Mouse (Mus musculus): ENCODE data around the gene Majin. TPM values are rescaled to one million over a fixed set of nuclear protein-coding genes. Genes with fewer than 3 reads are reported as not detected.

The Majin gene
- polyA plus RNA-seq, 1 experiment from 2014 or later, result not detected

DNA sequence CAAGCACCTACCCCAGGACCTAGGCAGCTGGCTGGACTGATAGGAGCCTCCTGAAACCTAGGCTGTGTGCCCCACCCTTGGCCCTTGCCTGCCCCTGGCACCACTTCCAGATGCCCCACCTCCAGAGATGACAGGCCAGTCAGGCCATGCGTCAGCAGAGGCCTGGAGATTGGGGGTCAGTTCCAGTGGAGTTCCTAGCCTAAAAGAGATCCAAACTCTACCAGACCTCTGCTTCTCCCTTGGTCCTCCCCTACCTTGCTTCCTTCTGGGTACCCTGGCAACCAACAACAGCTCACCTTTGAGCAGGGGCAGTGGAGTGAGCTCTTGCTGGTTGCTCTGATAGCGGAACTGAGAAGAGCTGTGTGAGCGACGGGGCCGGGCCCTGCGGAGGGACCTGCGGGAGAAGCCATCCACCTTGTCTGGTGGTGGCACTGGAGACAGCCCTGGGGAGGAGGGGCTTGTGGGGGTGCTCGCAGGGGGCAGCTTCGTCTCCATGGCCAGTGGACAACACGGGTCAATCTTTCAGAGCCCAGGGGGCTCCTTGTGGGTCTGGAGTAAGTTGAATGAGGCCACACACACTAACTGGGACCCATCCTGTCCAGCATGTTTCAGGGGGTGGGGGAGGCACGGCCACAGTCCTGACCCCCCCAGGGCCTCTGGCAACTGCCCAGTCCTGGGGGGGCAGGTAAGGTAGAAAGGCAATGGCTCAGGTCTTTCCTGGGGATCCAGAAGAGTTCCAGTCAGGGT lies 50.3 kb downstream of the Majin start:
- Histone ChIP-seq H3K4me1 (peaks cover 20% of the 10 kb centered on the region), H3K27me3 (ENCODE audit: insufficient read depth, poor library complexity, severe bottlenecking) (no peaks in the 10 kb centered on the region)

DNA sequence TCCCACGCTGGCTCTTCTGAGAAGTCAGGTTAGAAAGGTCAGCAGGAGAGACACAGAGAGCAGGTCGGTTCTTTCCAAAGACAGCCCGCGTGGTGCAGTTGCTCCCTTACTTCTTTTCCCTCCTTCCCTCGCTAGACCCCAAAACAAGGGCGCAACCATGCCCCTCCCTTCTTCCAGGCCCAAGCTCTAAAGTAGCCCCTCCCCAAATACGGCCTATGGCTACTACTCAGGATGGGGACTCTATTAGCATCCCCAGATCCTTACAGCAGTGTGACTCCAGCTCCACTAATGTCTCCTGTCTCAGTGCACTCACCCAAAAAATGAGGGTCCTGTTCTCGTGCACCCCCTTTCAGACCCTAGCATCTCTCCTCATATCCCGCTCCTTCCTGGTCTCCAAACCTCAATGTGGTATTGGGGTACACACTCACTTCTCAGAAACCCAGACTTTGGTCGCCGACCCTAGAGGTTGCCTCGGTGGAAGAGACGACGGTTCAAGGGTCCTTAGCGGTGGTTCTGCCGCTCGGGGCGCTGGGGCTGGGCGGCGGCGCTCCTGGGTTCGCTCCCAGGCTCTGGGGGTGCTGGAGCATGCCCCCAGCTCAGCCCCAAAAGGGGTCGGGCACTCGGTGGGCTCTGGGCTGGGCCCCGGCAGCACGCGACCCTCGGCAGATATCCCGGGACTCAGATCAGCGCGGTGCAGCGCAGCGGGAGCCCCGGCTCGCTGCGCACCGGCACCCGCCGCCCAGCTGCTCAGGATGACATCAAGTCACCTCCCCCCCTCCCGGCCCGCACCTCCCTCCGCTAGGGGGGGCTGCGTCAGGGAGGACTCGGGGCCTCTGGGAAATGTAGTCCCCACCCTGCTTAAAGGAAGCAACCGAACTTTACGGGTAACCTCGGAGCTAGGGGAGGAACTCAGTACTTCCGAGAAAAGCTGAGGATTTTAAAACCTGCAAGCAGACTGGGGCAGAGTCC lies 51.2 kb downstream of the Majin start, which contains the start of gene Ppp2r5b:
Gene Ppp2r5b, minus strand, starts transcription at position 789 of the 969 bp plus-strand sequence.
- H3K4me1 ChIP-seq, result peaks cover 20% of the 10 kb centered on the region
- peak; percentile 96 for DNase-seq (ENCODE audit: low spot score)
- H3K36me3 ChIP-seq, result peaks cover 24% of the 10 kb centered on the region
- H3K27me3 ChIP-seq (ENCODE audit: insufficient read depth, poor library complexity, severe bottlenecking), result no peaks in the 10 kb centered on the region
- H3K9me3 ChIP-seq, result no peaks in the 10 kb centered on the region
- H3K27ac ChIP-seq, result peak within 1 kb of the TSS; percentile 92
- H3K4me3 ChIP-seq, result peak within 1 kb of the TSS; percentile 87
- WGBS, result 2% methylated on average over 48 of the region's 48 CpGs

More for the DNA sequence above, 50.3 kb downstream of the Majin start:
- Histone ChIP-seq H3K4me3 (peak overlapping the region; percentile 87), H3K9me3 (no peaks in the 10 kb centered on the region), H3K36me3 (peaks cover 32% of the 10 kb centered on the region), H3K27ac (no peak overlapping the region)
- no peak for DNase-seq (ENCODE audit: low spot score)
- WGBS, result 68% methylated on average over 11 of the region's 11 CpGs

DNA sequence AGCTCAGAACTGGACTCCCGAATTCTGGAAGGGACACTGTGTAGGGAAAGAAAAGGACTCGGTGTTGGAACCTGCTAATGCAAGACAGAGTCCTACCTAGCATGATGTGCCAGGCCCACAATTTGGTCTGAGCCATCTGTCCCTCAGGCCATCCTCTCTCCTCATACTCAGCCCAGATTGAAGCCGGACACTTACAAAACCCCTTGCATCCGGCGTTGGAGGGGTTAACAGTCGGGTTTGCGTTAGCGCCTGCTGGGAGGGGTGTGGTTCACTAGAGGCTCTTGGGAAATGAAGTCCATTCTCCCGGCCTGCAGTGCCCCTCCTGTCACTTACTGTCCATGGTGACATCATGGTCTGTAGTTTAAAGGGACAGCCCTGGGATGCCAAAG lies 51.9 kb downstream of the Majin start:
- peak overlapping the region; percentile 87 for H3K4me3 ChIP-seq
- peaks cover 20% of the 10 kb centered on the region for H3K4me1 ChIP-seq
- no peaks in the 10 kb centered on the region for H3K27me3 ChIP-seq (ENCODE audit: insufficient read depth, poor library complexity, severe bottlenecking)
- DNase-seq (ENCODE audit: low spot score), result peak; percentile 96
- under 1% methylated on average over 9 of the region's 9 CpGs for WGBS
- peak overlapping the region; percentile 92 for H3K27ac ChIP-seq
- peaks cover 17% of the 10 kb centered on the region for H3K36me3 ChIP-seq
- no peaks in the 10 kb centered on the region for H3K9me3 ChIP-seq

DNA sequence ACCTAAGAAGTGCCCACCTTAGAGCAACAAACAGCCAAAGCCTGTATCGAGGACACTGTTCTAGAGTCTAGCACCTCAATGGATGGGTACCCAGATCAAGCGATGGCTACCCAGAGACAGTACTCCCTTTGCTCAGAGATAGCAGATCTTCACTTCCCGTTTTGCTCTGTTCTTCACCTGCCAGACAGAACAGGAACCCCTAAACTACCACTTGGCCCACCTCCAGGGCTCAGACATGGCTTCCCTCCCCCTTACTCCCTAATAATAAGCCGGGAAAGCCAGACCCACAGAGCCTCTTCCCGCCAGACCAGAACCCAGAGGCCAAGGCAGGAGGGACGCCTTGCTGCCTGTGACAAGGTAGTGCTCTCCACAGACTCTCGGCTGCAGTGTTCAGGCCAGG lies 52.7 kb downstream of the Majin start:
- no peak for DNase-seq (ENCODE audit: low spot score)
- H3K4me1 ChIP-seq, result peaks cover 20% of the 10 kb centered on the region
- no peaks in the 10 kb centered on the region for H3K9me3 ChIP-seq
- 0 out of 2 replicates have a peak overlapping the region, but pooled peaks have one; percentile 87 for H3K4me3 ChIP-seq
- WGBS, result 68% methylated on average over 7 of the region's 7 CpGs
- peak overlapping the region; percentile 92 for H3K27ac ChIP-seq
- no peaks in the 10 kb centered on the region for H3K27me3 ChIP-seq (ENCODE audit: insufficient read depth, poor library complexity, severe bottlenecking)
- peaks cover 9% of the 10 kb centered on the region for H3K36me3 ChIP-seq

DNA sequence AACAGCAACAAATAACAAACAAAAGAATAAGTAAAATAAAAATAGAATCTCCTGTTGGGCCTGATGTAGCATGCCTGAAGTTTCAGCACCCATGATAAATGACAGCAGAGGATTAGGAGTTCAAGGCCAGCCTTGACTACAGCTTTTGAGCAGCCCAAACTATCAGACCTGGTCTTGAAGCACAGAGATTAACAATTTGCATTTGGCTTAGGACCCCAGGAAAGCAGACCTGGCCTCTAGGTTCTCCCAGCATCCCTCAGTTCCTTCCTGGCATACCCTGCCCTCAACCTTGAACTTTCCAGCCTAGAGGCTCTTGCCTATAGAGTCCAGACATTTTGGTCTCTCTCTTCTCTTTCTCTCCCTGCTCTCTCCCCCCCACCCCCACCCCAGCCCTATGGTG lies 54.6 kb downstream of the Majin start:
- no peaks in the 10 kb centered on the region for H3K36me3 ChIP-seq
- H3K27ac ChIP-seq, result no peak overlapping the region
- no peak for DNase-seq (ENCODE audit: low spot score)
- H3K27me3 ChIP-seq (ENCODE audit: insufficient read depth, poor library complexity, severe bottlenecking), result no peaks in the 10 kb centered on the region
- no peak overlapping the region for H3K4me3 ChIP-seq
- H3K4me1 ChIP-seq, result peaks cover 37% of the 10 kb centered on the region
- no peaks in the 10 kb centered on the region for H3K9me3 ChIP-seq

DNA sequence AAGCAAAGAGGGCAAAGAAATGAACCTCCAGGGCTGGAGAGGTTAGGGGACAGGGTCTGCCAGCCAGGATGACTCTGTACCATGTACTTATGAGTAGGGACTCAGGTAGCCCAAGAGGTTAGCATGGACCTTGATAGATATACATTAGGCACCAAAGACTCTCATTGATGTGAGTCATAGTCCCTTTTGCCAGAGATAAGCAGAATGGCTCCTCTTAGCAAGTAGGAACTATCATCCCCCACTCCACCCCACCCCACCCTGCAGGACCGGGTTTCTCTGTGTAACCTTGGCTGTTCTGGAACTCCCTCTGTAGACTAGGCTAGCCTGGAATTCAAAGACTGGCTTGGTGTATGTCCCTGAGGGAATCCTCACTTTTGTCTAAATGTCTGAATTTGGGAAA lies 55.9 kb downstream of the Majin start:
- Histone ChIP-seq H3K4me3 (no peak overlapping the region), H3K4me1 (peaks cover 26% of the 10 kb centered on the region), H3K9me3 (no peaks in the 10 kb centered on the region), H3K36me3 (peaks cover 9% of the 10 kb centered on the region), H3K27ac (no peak overlapping the region), H3K27me3 (ENCODE audit: insufficient read depth, poor library complexity, severe bottlenecking) (no peaks in the 10 kb centered on the region)
- 43% methylated on average over 1 of the region's 1 CpGs for WGBS
- DNase-seq (ENCODE audit: low spot score), result no peak

DNA sequence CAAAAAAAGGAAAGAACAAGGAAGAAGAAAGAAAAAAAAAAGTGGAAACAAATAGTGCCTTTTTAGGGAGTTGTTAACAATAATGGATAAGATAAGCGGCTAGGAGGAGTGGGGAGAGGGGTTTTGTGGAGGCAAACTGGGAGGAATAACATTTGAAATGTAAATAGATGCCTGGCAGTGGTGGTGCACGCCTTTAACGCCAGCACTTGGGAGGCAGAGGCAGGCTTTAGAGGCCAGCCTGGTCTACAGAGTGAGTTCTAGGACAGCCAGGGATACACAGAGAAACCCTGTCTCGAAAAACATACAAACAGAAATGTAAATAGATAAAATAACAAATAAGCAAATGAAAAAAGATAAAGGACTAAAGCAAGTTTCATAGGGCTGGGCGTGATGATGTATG lies 56.5 kb downstream of the Majin start:
- Histone ChIP-seq H3K36me3 (peaks cover 15% of the 10 kb centered on the region), H3K4me3 (peak overlapping the region; percentile 88; the same call in 1 of the 2 replicates), H3K4me1 (peaks cover 23% of the 10 kb centered on the region), H3K27me3 (ENCODE audit: insufficient read depth, poor library complexity, severe bottlenecking) (no peaks in the 10 kb centered on the region), H3K9me3 (no peaks in the 10 kb centered on the region), H3K27ac (peak overlapping the region; percentile 90; the same call in 1 of the 2 replicates)
- WGBS, result 27% methylated on average over 5 of the region's 5 CpGs
- no peak for DNase-seq (ENCODE audit: low spot score)

DNA sequence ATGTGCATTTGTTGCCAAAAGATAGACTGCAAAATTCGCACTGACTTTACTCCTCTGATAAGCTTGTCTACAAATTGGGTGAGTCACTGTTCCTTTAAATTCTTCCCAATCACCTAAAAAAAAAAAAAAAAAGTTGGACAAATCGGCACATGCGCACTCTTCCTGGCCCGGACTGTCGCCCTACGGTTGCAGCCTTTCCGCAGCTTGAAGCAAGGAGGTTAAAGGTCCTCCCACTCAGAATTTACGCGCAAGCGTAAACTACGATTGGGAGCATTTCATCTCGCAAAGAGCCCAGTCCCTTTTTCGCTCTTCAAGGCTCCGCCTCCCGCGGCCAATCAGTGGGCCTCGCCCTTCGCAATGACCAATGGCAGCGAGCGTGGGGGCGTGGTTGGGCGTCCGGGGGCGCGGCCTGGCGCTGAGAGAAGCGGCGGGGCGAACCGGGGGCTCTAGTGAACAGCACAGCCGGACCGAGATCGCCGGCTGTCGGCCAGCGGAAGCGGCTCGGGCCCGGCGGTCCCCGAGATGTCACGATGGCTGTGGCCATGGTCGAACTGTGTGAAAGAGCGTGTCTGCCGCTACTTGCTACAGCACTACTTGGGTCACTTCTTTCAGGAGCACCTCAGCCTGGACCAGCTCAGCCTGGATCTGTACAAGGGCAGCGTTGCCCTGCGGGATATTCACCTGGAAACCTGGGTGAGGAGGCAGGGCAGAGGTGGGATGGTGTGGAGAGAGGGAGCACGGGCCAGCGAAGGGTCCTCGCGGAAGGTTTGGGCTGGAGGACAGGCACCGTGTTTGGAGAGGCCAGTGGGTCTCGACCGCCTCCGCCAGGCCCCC lies 57.3 kb downstream of the Majin start, which contains the start of gene Atg2a:
Gene Atg2a, plus strand, starts transcription at position 395 of the 834 bp plus-strand sequence.
- Histone ChIP-seq H3K27me3 (ENCODE audit: insufficient read depth, poor library complexity, severe bottlenecking) (no peaks in the 10 kb centered on the region), H3K9me3 (no peaks in the 10 kb centered on the region), H3K27ac (peak within 1 kb of the TSS; percentile 90), H3K36me3 (peaks cover 23% of the 10 kb centered on the region), H3K4me1 (peaks cover 18% of the 10 kb centered on the region), H3K4me3 (peak within 1 kb of the TSS; percentile 88)
- DNase-seq (ENCODE audit: low spot score), result peak; percentile 100
- WGBS, result under 1% methylated on average over 55 of the region's 55 CpGs

DNA sequence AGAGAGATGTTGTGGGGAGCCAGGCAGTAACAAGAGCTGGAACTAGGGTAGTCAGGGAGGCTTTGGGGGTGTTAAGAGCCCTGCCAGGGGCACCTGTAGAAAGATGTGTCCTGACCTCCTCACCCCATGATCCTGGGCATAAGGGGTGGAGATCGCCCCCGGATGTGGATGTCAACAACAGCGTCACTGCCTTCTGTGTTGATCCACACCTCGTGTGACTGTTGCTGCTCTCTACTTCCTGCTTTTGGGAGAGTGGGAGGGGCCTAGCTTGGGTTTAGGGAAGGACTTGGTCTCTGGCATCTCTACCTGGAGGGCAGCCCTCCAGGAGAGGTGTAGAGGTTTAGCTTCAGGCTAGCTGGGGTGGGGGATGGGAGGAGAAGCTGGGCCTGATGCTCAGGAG lies 58.1 kb downstream of the Majin start:
- WGBS, result 0% methylated on average over 4 of the region's 4 CpGs
- Histone ChIP-seq H3K27me3 (ENCODE audit: insufficient read depth, poor library complexity, severe bottlenecking) (no peaks in the 10 kb centered on the region), H3K4me1 (peaks cover 16% of the 10 kb centered on the region), H3K9me3 (no peaks in the 10 kb centered on the region), H3K36me3 (peaks cover 30% of the 10 kb centered on the region), H3K4me3 (peak overlapping the region; percentile 88), H3K27ac (peak overlapping the region; percentile 90)
- DNase-seq (ENCODE audit: low spot score), result no peak

DNA sequence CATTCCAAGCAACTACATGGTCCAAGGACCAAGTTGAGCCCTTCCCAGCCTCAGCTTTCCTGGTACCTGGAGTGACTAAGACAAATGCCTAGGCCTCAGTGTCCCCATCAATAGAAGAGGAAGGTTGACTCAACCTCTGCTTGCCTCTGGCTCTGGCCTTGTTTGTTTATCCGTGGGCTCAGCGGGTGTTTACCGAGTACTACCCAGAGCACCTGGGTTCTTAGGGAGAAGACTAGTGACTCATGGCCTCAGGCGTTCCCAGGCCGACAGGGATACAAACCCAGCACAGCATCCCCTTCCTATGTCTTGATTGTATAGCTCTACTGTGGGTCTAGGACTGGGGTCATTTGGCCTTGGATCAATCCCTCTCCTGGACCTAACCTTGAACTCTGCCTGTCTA lies 59.0 kb downstream of the Majin start:
- Histone ChIP-seq H3K4me3 (no peak overlapping the region), H3K27me3 (ENCODE audit: insufficient read depth, poor library complexity, severe bottlenecking) (no peaks in the 10 kb centered on the region), H3K27ac (no peak overlapping the region), H3K9me3 (no peaks in the 10 kb centered on the region), H3K36me3 (peaks cover 40% of the 10 kb centered on the region), H3K4me1 (peaks cover 20% of the 10 kb centered on the region)
- no peak for DNase-seq (ENCODE audit: low spot score)
- WGBS, result 80% methylated on average over 5 of the region's 5 CpGs

DNA sequence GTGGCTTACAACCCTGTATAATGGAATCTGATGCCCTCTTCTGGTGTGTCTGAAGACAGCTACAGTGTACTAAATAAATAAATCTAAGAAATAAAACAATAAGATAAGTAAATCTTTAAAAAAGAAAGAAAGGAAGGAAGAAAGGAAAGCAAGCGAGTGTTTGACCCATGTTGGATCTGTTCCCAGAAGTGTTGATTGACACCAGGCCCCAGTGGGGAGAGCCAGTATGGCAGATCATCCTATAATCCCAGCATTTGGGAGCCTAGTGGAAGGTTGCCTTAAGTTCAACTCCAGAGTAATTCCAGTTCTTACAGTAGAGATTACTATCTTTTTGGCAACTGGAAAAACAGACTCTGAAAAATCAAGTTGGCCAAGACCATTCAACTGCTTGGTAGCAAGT lies 61.6 kb downstream of the Majin start:
- no peak overlapping the region for H3K27ac ChIP-seq
- peaks cover 59% of the 10 kb centered on the region for H3K36me3 ChIP-seq
- DNase-seq (ENCODE audit: low spot score), result no peak
- peaks cover 20% of the 10 kb centered on the region for H3K4me1 ChIP-seq
- H3K4me3 ChIP-seq, result no peak overlapping the region
- no peaks in the 10 kb centered on the region for H3K9me3 ChIP-seq
- WGBS, result 86% methylated on average over 1 of the region's 1 CpGs
- H3K27me3 ChIP-seq (ENCODE audit: insufficient read depth, poor library complexity, severe bottlenecking), result no peaks in the 10 kb centered on the region

DNA sequence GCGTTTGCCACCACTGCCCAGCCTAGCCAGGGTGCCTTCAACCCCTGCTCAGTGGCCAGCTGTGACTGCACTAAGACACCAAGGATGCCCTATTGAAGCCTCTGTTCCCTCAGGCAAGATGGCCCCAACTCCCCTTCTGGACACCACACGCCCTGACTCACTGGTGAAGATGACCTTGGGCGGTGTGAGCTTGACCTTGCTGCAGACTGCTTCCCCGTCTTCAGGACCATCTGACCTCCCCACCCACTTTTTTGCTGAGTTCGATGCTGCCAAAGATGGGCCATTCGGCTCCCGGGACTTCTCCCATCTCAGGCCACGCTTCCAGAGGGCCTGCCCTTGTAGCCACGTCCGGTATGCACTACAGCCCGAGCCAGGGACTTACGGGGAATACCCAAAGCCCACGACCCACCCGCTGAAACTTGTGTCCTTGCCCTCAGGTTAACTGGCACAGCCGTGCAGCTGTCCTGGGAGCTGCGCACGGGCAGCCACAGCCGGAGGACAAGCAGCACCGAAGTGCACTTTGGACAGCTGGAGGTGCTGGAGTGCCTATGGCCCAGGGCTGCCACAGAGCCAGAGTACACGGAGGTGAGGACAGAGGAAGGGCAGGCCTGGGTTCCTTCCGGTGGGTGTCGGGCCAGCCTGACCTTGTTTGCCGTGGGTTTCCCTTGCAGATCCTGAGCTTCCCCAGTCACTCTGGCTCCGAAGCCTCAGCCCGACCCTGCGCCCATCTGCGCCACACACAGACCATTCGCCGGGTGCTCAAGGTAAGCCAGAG lies 63.5 kb downstream of the Majin start:
- H3K36me3 ChIP-seq, result peaks cover 77% of the 10 kb centered on the region
- H3K4me3 ChIP-seq, result no peak overlapping the region
- H3K4me1 ChIP-seq, result peaks cover 13% of the 10 kb centered on the region
- no peaks in the 10 kb centered on the region for H3K27me3 ChIP-seq (ENCODE audit: insufficient read depth, poor library complexity, severe bottlenecking)
- no peaks in the 10 kb centered on the region for H3K9me3 ChIP-seq
- H3K27ac ChIP-seq, result peak overlapping the region; percentile 16; the same call in 1 of the 2 replicates
- no peak for DNase-seq (ENCODE audit: low spot score)
- 91% methylated on average over 29 of the region's 29 CpGs for WGBS

Data from heart, embryonic 10.5 days (tissue).